Mouse (Mus musculus): Measurements from ENCODE around the gene Thap3. TPM values are rescaled to one million over a fixed set of nuclear protein-coding genes. Genes with fewer than 3 reads are reported as not detected.

The Thap3 gene
- polyA plus RNA-seq, 1 experiment = 23.6 TPM

GRCm38 (mm10) chr4:152006812-152007211 lies 18.0 kb upstream of the Thap3 start:
- Histone ChIP-seq H3K27ac (ENCODE audit: control insufficient read depth, insufficient read depth, low read depth, low read length, poor library complexity) (no peak overlapping the region), H3K4me3 (replicated peaks; ENCODE audit: control insufficient read depth, low read depth, low read length) (no peak overlapping the region), H3K4me1 (ENCODE audit: control insufficient read depth, insufficient read depth, low read length) (no peaks in the 10 kb centered on the region)
- TF ChIP-seq POLR2A (IDR thresholded peaks at IDR 0.05; ENCODE audit: borderline replicate concordance, control insufficient read depth, low read depth, low read length) (no peak), CTCF (IDR thresholded peaks at IDR 0.05; ENCODE audit: control insufficient read depth, insufficient read depth, low read length) (no peak)
- WGBS = 89% methylated on average over 3 of the region's 3 CpGs

- H3K4me1 ChIP-seq (ENCODE audit: control insufficient read depth, insufficient read depth, low read length) = no peaks in the 10 kb centered on the region
- WGBS = 64% methylated on average over 6 of the region's 6 CpGs
- TF ChIP-seq POLR2A (IDR thresholded peaks at IDR 0.05; ENCODE audit: borderline replicate concordance, control insufficient read depth, low read depth, low read length) (no peak), CTCF (IDR thresholded peaks at IDR 0.05; ENCODE audit: control insufficient read depth, insufficient read depth, low read length) (no peak)
These were observed 17.3 kb upstream of the Thap3 start for GRCm38 (mm10) chr4:152006137-152006536.

GRCm38 (mm10) chr4:152002063-152002462 lies 13.3 kb upstream of the Thap3 start:
- Histone ChIP-seq H3K27ac (ENCODE audit: control insufficient read depth, insufficient read depth, low read depth, low read length, poor library complexity) (no peak overlapping the region), H3K4me1 (ENCODE audit: control insufficient read depth, insufficient read depth, low read length) (no peaks in the 10 kb centered on the region), H3K4me3 (replicated peaks; ENCODE audit: control insufficient read depth, low read depth, low read length) (no peak overlapping the region)
- 83% methylated on average over 3 of the region's 3 CpGs for WGBS
- TF ChIP-seq CTCF (IDR thresholded peaks at IDR 0.05; ENCODE audit: control insufficient read depth, insufficient read depth, low read length) (no peak), POLR2A (IDR thresholded peaks at IDR 0.05; ENCODE audit: borderline replicate concordance, control insufficient read depth, low read depth, low read length) (no peak)

More at GRCm38 (mm10) chr4:152006137-152006536, 17.3 kb upstream of the Thap3 start:
- no peak overlapping the region for H3K27ac ChIP-seq (ENCODE audit: control insufficient read depth, insufficient read depth, low read depth, low read length, poor library complexity)
- H3K4me3 ChIP-seq (replicated peaks; ENCODE audit: control insufficient read depth, low read depth, low read length) = no peak overlapping the region

GRCm38 (mm10) chr4:152001335-152001734 lies 12.5 kb upstream of the Thap3 start:
- Histone ChIP-seq H3K4me3 (replicated peaks; ENCODE audit: control insufficient read depth, low read depth, low read length) (no peak overlapping the region), H3K27ac (ENCODE audit: control insufficient read depth, insufficient read depth, low read depth, low read length, poor library complexity) (no peak overlapping the region), H3K4me1 (ENCODE audit: control insufficient read depth, insufficient read depth, low read length) (no peaks in the 10 kb centered on the region)
- WGBS = 73% methylated on average over 4 of the region's 4 CpGs
- TF ChIP-seq POLR2A (IDR thresholded peaks at IDR 0.05; ENCODE audit: borderline replicate concordance, control insufficient read depth, low read depth, low read length) (no peak), CTCF (IDR thresholded peaks at IDR 0.05; ENCODE audit: control insufficient read depth, insufficient read depth, low read length) (no peak)

GRCm38 (mm10) chr4:152000906-152001305 lies 12.1 kb upstream of the Thap3 start:
- TF ChIP-seq CTCF (IDR thresholded peaks at IDR 0.05; ENCODE audit: control insufficient read depth, insufficient read depth, low read length) (no peak), POLR2A (IDR thresholded peaks at IDR 0.05; ENCODE audit: borderline replicate concordance, control insufficient read depth, low read depth, low read length) (no peak)
- WGBS = 47% methylated on average over 4 of the region's 4 CpGs

GRCm38 (mm10) chr4:151999481-151999880 lies 10.7 kb upstream of the Thap3 start:
- TF ChIP-seq CTCF (IDR thresholded peaks at IDR 0.05; ENCODE audit: control insufficient read depth, insufficient read depth, low read length) = no peak
- TF ChIP-seq POLR2A (IDR thresholded peaks at IDR 0.05; ENCODE audit: borderline replicate concordance, control insufficient read depth, low read depth, low read length) = no peak
- Histone ChIP-seq H3K4me3 (replicated peaks; ENCODE audit: control insufficient read depth, low read depth, low read length) (no peak overlapping the region), H3K27ac (ENCODE audit: control insufficient read depth, insufficient read depth, low read depth, low read length, poor library complexity) (no peak overlapping the region), H3K4me1 (ENCODE audit: control insufficient read depth, insufficient read depth, low read length) (no peaks in the 10 kb centered on the region)
- 4% methylated on average over 3 of the region's 3 CpGs for WGBS

More at GRCm38 (mm10) chr4:152000906-152001305, 12.1 kb upstream of the Thap3 start:
- no peak overlapping the region for H3K4me3 ChIP-seq (replicated peaks; ENCODE audit: control insufficient read depth, low read depth, low read length)
- H3K4me1 ChIP-seq (ENCODE audit: control insufficient read depth, insufficient read depth, low read length) = no peaks in the 10 kb centered on the region
- H3K27ac ChIP-seq (ENCODE audit: control insufficient read depth, insufficient read depth, low read depth, low read length, poor library complexity) = no peak overlapping the region

- no peak for TF ChIP-seq POLR2A (IDR thresholded peaks at IDR 0.05; ENCODE audit: borderline replicate concordance, control insufficient read depth, low read depth, low read length)
- TF ChIP-seq CTCF (IDR thresholded peaks at IDR 0.05; ENCODE audit: control insufficient read depth, insufficient read depth, low read length) = no peak
- Histone ChIP-seq H3K4me3 (replicated peaks; ENCODE audit: control insufficient read depth, low read depth, low read length) (no peak overlapping the region), H3K4me1 (ENCODE audit: control insufficient read depth, insufficient read depth, low read length) (no peaks in the 10 kb centered on the region; the same call in 1 of the 2 replicates), H3K27ac (ENCODE audit: control insufficient read depth, insufficient read depth, low read depth, low read length, poor library complexity) (no peak overlapping the region)
- 52% methylated on average over 3 of the region's 3 CpGs for WGBS
These were observed 8.9 kb upstream of the Thap3 start for GRCm38 (mm10) chr4:151997701-151998100.

- TF ChIP-seq CTCF (IDR thresholded peaks at IDR 0.05; ENCODE audit: control insufficient read depth, insufficient read depth, low read length) = no peak
- TF ChIP-seq POLR2A (IDR thresholded peaks at IDR 0.05; ENCODE audit: borderline replicate concordance, control insufficient read depth, low read depth, low read length) = no peak
- Histone ChIP-seq H3K27ac (ENCODE audit: control insufficient read depth, insufficient read depth, low read depth, low read length, poor library complexity) (peak overlapping the region; percentile 93), H3K4me3 (replicated peaks; ENCODE audit: control insufficient read depth, low read depth, low read length) (peak overlapping the region; percentile 95), H3K4me1 (ENCODE audit: control insufficient read depth, insufficient read depth, low read length) (no peaks in the 10 kb centered on the region; the same call in 1 of the 2 replicates)
- 2% methylated on average over 13 of the region's 13 CpGs for WGBS
These were observed 8.1 kb upstream of the Thap3 start for GRCm38 (mm10) chr4:151996951-151997222.
